Mouse (Mus musculus) myocyte (in vitro differentiated cells): ENCODE measurements around the gene Sirpa. TPM values are rescaled to one million over a fixed set of nuclear protein-coding genes. Genes with fewer than 3 reads are reported as not detected.

ENCODE experiments used
- H3K27me3 ChIP-seq: one replicate; pipeline ENCODE4 v1.6.1; 2011; ENCODE audit not compliant: control insufficient read depth, insufficient read depth, insufficient read length
- H3K36me3 ChIP-seq: one replicate; pipeline ENCODE4 v1.6.1; 2011; ENCODE audit not compliant: control insufficient read depth, insufficient read depth
- H3K4me2 ChIP-seq: one replicate; pipeline ENCODE4 v1.6.1; 2011; ENCODE audit warnings: low read depth, control low read depth
- H3K4me3 ChIP-seq: one replicate; pipeline ENCODE4 v1.5.1; 2011; ENCODE audit warnings: mild to moderate bottlenecking, control low read depth, moderate library complexity
- H3K79me2 ChIP-seq: one replicate; pipeline ENCODE4 v1.6.1; 2011; ENCODE audit not compliant: control insufficient read depth, insufficient read depth
- H3ac ChIP-seq: one replicate; pipeline ENCODE4 v1.6.1; 2011; ENCODE audit not compliant: control insufficient read depth, insufficient read length
- CEBPB ChIP-seq: IDR thresholded peaks from 2 replicates; pipeline ENCODE4 v1.6.1; 2011; ENCODE audit warnings: mild to moderate bottlenecking, moderate library complexity; ENCODE audit not compliant: poor library complexity, insufficient read depth, severe bottlenecking
- E2F4 ChIP-seq: IDR thresholded peaks from one replicate; pipeline ENCODE4 v1.6.1; 2011; ENCODE audit warnings: mild to moderate bottlenecking, control low read depth, moderate library complexity; ENCODE audit not compliant: insufficient read depth
- MAX ChIP-seq: IDR thresholded peaks from one replicate; pipeline ENCODE4 v1.6.1; 2011; ENCODE audit warnings: low read depth, mild to moderate bottlenecking, control low read depth
- MYOD1 ChIP-seq, 3 experiments: IDR thresholded peaks; one replicate each; pipeline ENCODE4 v1.6.1; 2011; ENCODE audit warnings: control low read depth in 2 of 3, low read depth in 2 of 3, mild to moderate bottlenecking in 2 of 3, moderate library complexity in 1 of 3; ENCODE audit not compliant: insufficient read length in 2 of 3, control insufficient read depth in 1 of 3
- MYOG ChIP-seq, 3 experiments: IDR thresholded peaks; one replicate each; pipeline ENCODE4 v1.6.1; 2011; ENCODE audit warnings: control low read depth in 2 of 3, low read depth in 2 of 3, mild to moderate bottlenecking in 2 of 3; ENCODE audit not compliant: insufficient read length in 2 of 3, control insufficient read depth in 1 of 3, insufficient read depth in 1 of 3
- POLR2A ChIP-seq: IDR thresholded peaks from one replicate; pipeline ENCODE4 v1.6.1; 2011; ENCODE audit warnings: low read depth, mild to moderate bottlenecking, control low read depth, moderate library complexity; ENCODE audit not compliant: insufficient read length
- POLR2AphosphoS2 ChIP-seq: IDR thresholded peaks from one replicate; pipeline ENCODE4 v1.6.1; 2011; ENCODE audit warnings: low read depth, control low read depth; ENCODE audit not compliant: insufficient read length
- REST ChIP-seq: IDR thresholded peaks from one replicate; pipeline ENCODE4 v1.6.1; 2011; ENCODE audit warnings: mild to moderate bottlenecking, control low read depth, moderate library complexity; ENCODE audit not compliant: insufficient read depth, insufficient read length
- SRF ChIP-seq: IDR thresholded peaks from one replicate; pipeline ENCODE4 v1.6.1; 2011; ENCODE audit warnings: low read depth; ENCODE audit not compliant: control insufficient read depth, insufficient read length
- TCF12 ChIP-seq: IDR thresholded peaks from one replicate; pipeline ENCODE4 v1.6.1; 2011; ENCODE audit warnings: mild to moderate bottlenecking, control low read depth; ENCODE audit not compliant: poor library complexity, insufficient read depth, severe bottlenecking
- TCF3 ChIP-seq: IDR thresholded peaks from one replicate; pipeline ENCODE4 v1.6.1; 2011; ENCODE audit warnings: low read depth, control low read depth; ENCODE audit not compliant: insufficient read length
- USF1 ChIP-seq: IDR thresholded peaks from one replicate; pipeline ENCODE4 v1.6.1; 2011; ENCODE audit warnings: low read depth, mild to moderate bottlenecking, control low read depth, moderate library complexity
- polyA plus RNA-seq: library from polyadenylated mRNA; unstranded; fragments of >200 nt; fragmentation: generic; extraction: Trizol; gene quantifications from one replicate; pipeline ENCODE4 v1.2.1, GENCODE M21; 2012; ENCODE audit warnings: missing spikeins

Sirpa gene
- polyA plus RNA-seq, 1 experiment: 0.53 TPM

DNA sequence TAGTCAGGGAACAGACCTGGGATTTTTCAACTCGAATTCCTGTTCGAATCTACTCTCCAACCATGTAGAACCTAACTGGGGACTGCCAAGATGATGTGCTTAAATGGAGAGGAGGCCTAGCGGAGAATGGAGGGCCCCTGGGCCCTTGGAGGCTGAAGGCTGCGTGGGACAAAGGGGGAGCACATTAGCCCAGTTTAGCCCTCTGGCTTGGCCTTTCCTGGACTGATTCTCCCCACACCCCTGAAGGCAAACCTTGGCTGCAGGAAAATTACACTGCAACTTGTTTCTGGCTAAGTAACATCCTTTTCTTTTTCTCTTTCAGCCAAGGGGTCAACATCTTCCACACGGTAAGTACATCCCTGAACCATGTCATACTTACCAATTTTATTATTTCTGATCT, 28.2 kb downstream of the Sirpa start:
- no peak for TF ChIP-seq CEBPB
- no peak for TF ChIP-seq MAX
- no peak for TF ChIP-seq E2F4
- TF ChIP-seq USF1: no peak
- no peak for TF ChIP-seq SRF
- TF ChIP-seq MYOG (IDR thresholded peaks at IDR 0.05; ENCODE audit: control insufficient read depth in 1 of 3, insufficient read depth in 1 of 3, insufficient read length in 2 of 3, low read depth in 2 of 3): no peak
- Histone ChIP-seq H3K4me2 (no peak overlapping the region), H3ac (no peak overlapping the region), H3K4me3 (no peak overlapping the region), H3K36me3 (no peaks in the 10 kb centered on the region), H3K27me3 (no peaks in the 10 kb centered on the region), H3K79me2 (no peaks in the 10 kb centered on the region)

DNA sequence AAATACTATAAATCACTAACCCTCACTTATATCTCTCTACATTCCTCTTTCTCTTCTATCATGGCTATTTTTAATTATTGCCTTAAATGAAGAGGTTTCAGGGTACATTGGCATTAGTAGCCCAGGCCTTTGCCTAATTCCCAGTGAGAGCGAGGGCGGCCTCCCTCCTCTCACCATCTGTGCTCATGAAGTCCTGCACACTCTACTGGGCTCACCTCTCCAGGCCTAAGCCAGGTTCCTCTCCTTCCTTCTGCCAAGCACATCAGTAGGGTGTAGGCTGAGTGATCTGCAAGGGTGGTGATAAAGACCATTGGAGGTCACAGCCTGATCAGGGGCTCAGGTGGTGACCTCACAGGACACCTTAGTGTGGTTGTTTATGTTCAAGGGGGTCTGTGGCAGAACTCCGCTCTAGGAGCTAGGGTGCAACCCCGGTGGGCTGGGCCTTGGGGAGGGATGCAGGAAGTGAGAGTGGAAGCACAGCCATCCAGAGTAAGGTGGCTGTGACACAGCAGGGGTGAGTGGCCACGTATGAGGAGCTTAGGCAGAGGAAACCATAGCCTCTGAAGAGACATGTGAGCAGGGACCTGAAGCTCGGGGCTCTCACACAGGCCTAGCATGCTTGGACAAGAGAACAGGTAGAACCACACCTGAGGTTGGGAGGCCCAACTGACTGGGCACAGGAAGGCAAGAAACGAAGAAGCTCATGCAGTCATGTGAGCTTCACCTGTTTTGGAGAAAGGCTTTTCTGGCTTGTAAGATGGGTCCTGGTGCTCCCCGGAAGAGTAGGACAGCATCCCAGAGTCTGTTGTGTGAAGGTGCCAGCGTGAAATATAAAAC, 29.2 kb downstream of the Sirpa start:
- Histone ChIP-seq H3K4me2 (no peak overlapping the region), H3K4me3 (no peak overlapping the region), H3K27me3 (no peaks in the 10 kb centered on the region), H3ac (no peak overlapping the region), H3K36me3 (no peaks in the 10 kb centered on the region), H3K79me2 (no peaks in the 10 kb centered on the region)
- TF ChIP-seq MAX: no peak
- TF ChIP-seq MYOG (IDR thresholded peaks at IDR 0.05; ENCODE audit: control insufficient read depth in 1 of 3, insufficient read depth in 1 of 3, insufficient read length in 2 of 3, low read depth in 2 of 3): no peak
- TF ChIP-seq CEBPB: no peak
- TF ChIP-seq TCF3: no peak
- no peak for TF ChIP-seq POLR2AphosphoS2
- no peak for TF ChIP-seq MYOD1 (IDR thresholded peaks at IDR 0.05; ENCODE audit: control insufficient read depth in 1 of 3, insufficient read length in 2 of 3, low read depth in 2 of 3)
- no peak for TF ChIP-seq SRF
- no peak for TF ChIP-seq REST
- no peak for TF ChIP-seq E2F4
- no peak for TF ChIP-seq USF1
- no peak for TF ChIP-seq TCF12
- no peak for TF ChIP-seq POLR2A

DNA sequence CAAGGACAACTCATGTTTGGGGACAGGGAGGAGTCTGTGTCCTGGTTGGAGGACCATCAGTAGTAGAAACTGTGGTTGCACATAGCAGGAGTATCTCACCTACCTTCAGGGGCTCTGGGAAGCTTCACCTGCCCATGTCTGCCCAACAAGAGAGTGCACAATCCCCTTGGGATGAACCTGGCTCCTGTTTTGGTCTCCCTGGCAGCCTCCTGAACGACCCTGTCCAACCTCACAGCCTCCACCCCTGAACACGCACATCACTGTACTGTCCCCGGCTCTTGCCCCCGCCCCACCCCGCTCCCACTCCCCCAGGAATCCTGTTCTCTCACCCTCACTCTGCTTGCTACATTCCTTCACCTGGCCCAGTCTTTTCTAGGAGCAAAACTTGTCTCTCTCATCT, 30.3 kb downstream of the Sirpa start:
- no peak overlapping the region for H3K4me2 ChIP-seq
- no peak for TF ChIP-seq SRF
- no peak for TF ChIP-seq MYOD1 (IDR thresholded peaks at IDR 0.05; ENCODE audit: control insufficient read depth in 1 of 3, insufficient read length in 2 of 3, low read depth in 2 of 3)
- no peak for TF ChIP-seq MYOG (IDR thresholded peaks at IDR 0.05; ENCODE audit: control insufficient read depth in 1 of 3, insufficient read depth in 1 of 3, insufficient read length in 2 of 3, low read depth in 2 of 3)
- TF ChIP-seq USF1: no peak
- no peak for TF ChIP-seq POLR2A
- no peak for TF ChIP-seq POLR2AphosphoS2
- TF ChIP-seq TCF12: no peak
- no peak for TF ChIP-seq REST
- TF ChIP-seq MAX: no peak
- no peak for TF ChIP-seq E2F4
- no peak for TF ChIP-seq TCF3
- H3ac ChIP-seq: no peak overlapping the region
- H3K4me3 ChIP-seq: no peak overlapping the region
- no peaks in the 10 kb centered on the region for H3K36me3 ChIP-seq
- no peaks in the 10 kb centered on the region for H3K27me3 ChIP-seq
- no peaks in the 10 kb centered on the region for H3K79me2 ChIP-seq

DNA sequence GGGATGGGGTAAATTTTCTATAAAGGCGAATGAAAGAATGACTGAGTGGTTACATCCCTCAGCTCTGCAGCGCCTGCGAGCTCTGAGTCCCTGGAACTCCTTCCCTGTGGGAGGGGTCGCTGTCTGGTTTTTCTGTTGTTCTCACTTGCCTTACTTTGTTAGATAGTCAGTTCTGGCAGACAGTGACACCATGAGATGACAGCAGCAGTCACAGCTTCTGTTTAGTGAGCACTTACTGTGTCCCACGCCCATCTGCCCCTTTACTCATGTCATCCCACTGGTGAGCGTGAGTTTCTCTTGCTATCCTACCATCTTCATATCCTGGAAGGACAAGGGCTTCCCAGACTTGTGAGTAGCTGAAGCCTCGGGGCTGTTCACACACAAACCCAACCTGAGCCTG, 31.1 kb downstream of the Sirpa start:
- Histone ChIP-seq H3K4me3 (no peak overlapping the region), H3K27me3 (no peaks in the 10 kb centered on the region), H3K4me2 (no peak overlapping the region), H3K36me3 (no peaks in the 10 kb centered on the region), H3ac (no peak overlapping the region), H3K79me2 (no peaks in the 10 kb centered on the region)
- TF ChIP-seq POLR2AphosphoS2: no peak
- TF ChIP-seq TCF3: no peak
- no peak for TF ChIP-seq MYOG (IDR thresholded peaks at IDR 0.05; ENCODE audit: control insufficient read depth in 1 of 3, insufficient read depth in 1 of 3, insufficient read length in 2 of 3, low read depth in 2 of 3)
- TF ChIP-seq SRF: no peak
- TF ChIP-seq CEBPB: no peak
- TF ChIP-seq REST: no peak

DNA sequence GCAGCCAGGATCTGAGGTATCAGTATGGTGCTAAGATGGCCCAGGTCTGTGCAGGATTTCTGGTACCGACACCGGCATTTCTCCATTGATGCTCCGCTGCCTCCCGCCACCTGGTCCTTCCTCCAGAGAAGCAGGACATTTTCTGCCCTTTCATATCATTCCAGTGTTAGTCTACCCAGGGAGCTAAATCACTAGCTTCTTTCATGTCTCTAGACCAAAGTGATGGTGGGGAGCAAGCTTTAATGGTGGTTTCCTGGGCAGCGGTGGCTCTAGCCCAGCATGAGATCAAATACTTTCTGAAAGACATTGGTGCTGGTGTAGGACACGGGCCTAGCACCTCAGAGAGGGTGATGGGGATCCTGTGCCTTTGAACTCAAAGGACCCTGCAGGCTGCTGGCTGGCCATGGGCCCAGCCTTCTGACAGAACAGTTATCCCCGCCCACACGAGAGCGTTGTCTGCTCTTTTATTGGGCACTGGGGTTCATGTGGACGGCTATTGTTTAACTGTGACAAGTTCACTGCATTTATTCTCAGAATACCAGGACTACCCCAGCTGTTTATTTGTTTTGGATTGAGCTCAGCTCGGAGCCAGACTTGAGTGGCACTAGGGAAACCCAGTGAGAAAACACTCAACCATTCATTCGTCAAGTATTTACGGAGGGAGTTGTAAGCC, 31.7 kb downstream of the Sirpa start:
- no peak for TF ChIP-seq TCF12
- TF ChIP-seq MAX: no peak
- TF ChIP-seq REST: no peak
- no peak for TF ChIP-seq POLR2A
- no peak for TF ChIP-seq CEBPB
- TF ChIP-seq E2F4: no peak
- no peak for TF ChIP-seq USF1
- TF ChIP-seq MYOG (IDR thresholded peaks at IDR 0.05; ENCODE audit: control insufficient read depth in 1 of 3, insufficient read depth in 1 of 3, insufficient read length in 2 of 3, low read depth in 2 of 3): no peak
- no peak for TF ChIP-seq TCF3
- TF ChIP-seq POLR2AphosphoS2: no peak
- TF ChIP-seq SRF: no peak
- TF ChIP-seq MYOD1 (IDR thresholded peaks at IDR 0.05; ENCODE audit: control insufficient read depth in 1 of 3, insufficient read length in 2 of 3, low read depth in 2 of 3): no peak
- Histone ChIP-seq H3K27me3 (no peaks in the 10 kb centered on the region), H3ac (no peak overlapping the region), H3K36me3 (no peaks in the 10 kb centered on the region), H3K4me3 (no peak overlapping the region), H3K79me2 (no peaks in the 10 kb centered on the region), H3K4me2 (no peak overlapping the region)
